Mouse (Mus musculus): ENCODE measurements around the gene Morn4. TPM values are rescaled to one million over a fixed set of nuclear protein-coding genes. Genes with fewer than 3 reads are reported as not detected.

The Morn4 gene
- polyA plus RNA-seq, 1 experiment, result 32.3 TPM

GRCm38 (mm10) chr19:42034881-42035455, 51.2 kb downstream of the Morn4 start:
- H3K4me3 ChIP-seq, result no peak overlapping the region
- TF ChIP-seq POLR2A (IDR thresholded peaks at IDR 0.05; ENCODE audit: insufficient read length, low read depth) (no peak), MAX (IDR thresholded peaks at IDR 0.05; ENCODE audit: low read depth) (no peak), POLR2AphosphoS2 (IDR thresholded peaks at IDR 0.05; ENCODE audit: insufficient read length, low read depth) (no peak), SRF (IDR thresholded peaks at IDR 0.05; ENCODE audit: control insufficient read depth, insufficient read length, low read depth) (no peak), TCF12 (IDR thresholded peaks at IDR 0.05; ENCODE audit: insufficient read depth, poor library complexity, severe bottlenecking) (no peak), MYOG (IDR thresholded peaks at IDR 0.05; ENCODE audit: control insufficient read depth in 1 of 3, insufficient read depth in 1 of 3, insufficient read length in 2 of 3, low read depth in 2 of 3) (no peak), E2F4 (IDR thresholded peaks at IDR 0.05; ENCODE audit: insufficient read depth) (no peak), CEBPB (IDR thresholded peaks at IDR 0.05; ENCODE audit: insufficient read depth, poor library complexity, severe bottlenecking) (no peak)

GRCm38 (mm10) chr19:42034146-42034775, 51.9 kb downstream of the Morn4 start:
- Histone ChIP-seq H3K79me2 (ENCODE audit: control insufficient read depth, insufficient read depth) (peaks cover 19% of the 10 kb centered on the region), H3K27me3 (ENCODE audit: control insufficient read depth, insufficient read depth, insufficient read length) (no peaks in the 10 kb centered on the region), H3ac (ENCODE audit: control insufficient read depth, insufficient read length) (no peak overlapping the region), H3K36me3 (ENCODE audit: control insufficient read depth, insufficient read depth) (peaks cover 15% of the 10 kb centered on the region), H3K4me2 (ENCODE audit: low read depth) (no peak overlapping the region), H3K4me3 (no peak overlapping the region)
- TF ChIP-seq CEBPB (IDR thresholded peaks at IDR 0.05; ENCODE audit: insufficient read depth, poor library complexity, severe bottlenecking), result no peak
- no peak for TF ChIP-seq SRF (IDR thresholded peaks at IDR 0.05; ENCODE audit: control insufficient read depth, insufficient read length, low read depth)
- no peak for TF ChIP-seq MYOD1 (IDR thresholded peaks at IDR 0.05; ENCODE audit: control insufficient read depth in 1 of 3, insufficient read length in 2 of 3, low read depth in 2 of 3)
- TF ChIP-seq USF1 (IDR thresholded peaks at IDR 0.05; ENCODE audit: low read depth), result no peak
- no peak for TF ChIP-seq POLR2AphosphoS2 (IDR thresholded peaks at IDR 0.05; ENCODE audit: insufficient read length, low read depth)
- no peak for TF ChIP-seq REST (IDR thresholded peaks at IDR 0.05; ENCODE audit: insufficient read depth, insufficient read length)

More at GRCm38 (mm10) chr19:42034881-42035455, 51.2 kb downstream of the Morn4 start:
- Histone ChIP-seq H3K27me3 (ENCODE audit: control insufficient read depth, insufficient read depth, insufficient read length) (no peaks in the 10 kb centered on the region), H3K4me2 (ENCODE audit: low read depth) (no peak overlapping the region), H3K79me2 (ENCODE audit: control insufficient read depth, insufficient read depth) (peaks cover 12% of the 10 kb centered on the region), H3ac (ENCODE audit: control insufficient read depth, insufficient read length) (no peak overlapping the region), H3K36me3 (ENCODE audit: control insufficient read depth, insufficient read depth) (peaks cover 15% of the 10 kb centered on the region)

GRCm38 (mm10) chr19:42033611-42034010, 52.5 kb downstream of the Morn4 start:
- TF ChIP-seq TCF12 (IDR thresholded peaks at IDR 0.05; ENCODE audit: insufficient read depth, poor library complexity, severe bottlenecking) (no peak), E2F4 (IDR thresholded peaks at IDR 0.05; ENCODE audit: insufficient read depth) (no peak), SRF (IDR thresholded peaks at IDR 0.05; ENCODE audit: control insufficient read depth, insufficient read length, low read depth) (no peak), CEBPB (IDR thresholded peaks at IDR 0.05; ENCODE audit: insufficient read depth, poor library complexity, severe bottlenecking) (no peak), MYOD1 (IDR thresholded peaks at IDR 0.05; ENCODE audit: control insufficient read depth in 1 of 3, insufficient read length in 2 of 3, low read depth in 2 of 3) (no peak), TCF3 (IDR thresholded peaks at IDR 0.05; ENCODE audit: insufficient read length, low read depth) (no peak), POLR2A (IDR thresholded peaks at IDR 0.05; ENCODE audit: insufficient read length, low read depth) (no peak), USF1 (IDR thresholded peaks at IDR 0.05; ENCODE audit: low read depth) (no peak), POLR2AphosphoS2 (IDR thresholded peaks at IDR 0.05; ENCODE audit: insufficient read length, low read depth) (no peak), MAX (IDR thresholded peaks at IDR 0.05; ENCODE audit: low read depth) (no peak), REST (IDR thresholded peaks at IDR 0.05; ENCODE audit: insufficient read depth, insufficient read length) (no peak), MYOG (IDR thresholded peaks at IDR 0.05; ENCODE audit: control insufficient read depth in 1 of 3, insufficient read depth in 1 of 3, insufficient read length in 2 of 3, low read depth in 2 of 3) (no peak)
- H3K27me3 ChIP-seq (ENCODE audit: control insufficient read depth, insufficient read depth, insufficient read length), result no peaks in the 10 kb centered on the region
- peaks cover 25% of the 10 kb centered on the region for H3K79me2 ChIP-seq (ENCODE audit: control insufficient read depth, insufficient read depth)
- peaks cover 15% of the 10 kb centered on the region for H3K36me3 ChIP-seq (ENCODE audit: control insufficient read depth, insufficient read depth)
- H3K4me2 ChIP-seq (ENCODE audit: low read depth), result no peak overlapping the region
- H3K4me3 ChIP-seq, result no peak overlapping the region
- H3ac ChIP-seq (ENCODE audit: control insufficient read depth, insufficient read length), result no peak overlapping the region

GRCm38 (mm10) chr19:42031112-42031511, 55.0 kb downstream of the Morn4 start:
- Histone ChIP-seq H3K4me2 (ENCODE audit: low read depth) (peak overlapping the region; percentile 25), H3ac (ENCODE audit: control insufficient read depth, insufficient read length) (no peak overlapping the region), H3K79me2 (ENCODE audit: control insufficient read depth, insufficient read depth) (peaks cover 50% of the 10 kb centered on the region), H3K27me3 (ENCODE audit: control insufficient read depth, insufficient read depth, insufficient read length) (no peaks in the 10 kb centered on the region), H3K36me3 (ENCODE audit: control insufficient read depth, insufficient read depth) (peaks cover 15% of the 10 kb centered on the region), H3K4me3 (no peak overlapping the region)
- no peak for TF ChIP-seq MAX (IDR thresholded peaks at IDR 0.05; ENCODE audit: low read depth)
- peak; percentile 97 to 99 (median 98) for TF ChIP-seq MYOD1 (IDR thresholded peaks at IDR 0.05; ENCODE audit: control insufficient read depth in 1 of 3, insufficient read length in 2 of 3, low read depth in 2 of 3)
- no peak for TF ChIP-seq USF1 (IDR thresholded peaks at IDR 0.05; ENCODE audit: low read depth)
- peak; percentile 3 for TF ChIP-seq POLR2AphosphoS2 (IDR thresholded peaks at IDR 0.05; ENCODE audit: insufficient read length, low read depth)
- TF ChIP-seq MYOG (IDR thresholded peaks at IDR 0.05; ENCODE audit: control insufficient read depth in 1 of 3, insufficient read depth in 1 of 3, insufficient read length in 2 of 3, low read depth in 2 of 3), result peak; percentile 62 to 91 (median 77)
- peak; percentile 64 for TF ChIP-seq TCF12 (IDR thresholded peaks at IDR 0.05; ENCODE audit: insufficient read depth, poor library complexity, severe bottlenecking)
- peak; percentile 76 for TF ChIP-seq TCF3 (IDR thresholded peaks at IDR 0.05; ENCODE audit: insufficient read length, low read depth)

- no peaks in the 10 kb centered on the region for H3K36me3 ChIP-seq (ENCODE audit: control insufficient read depth, insufficient read depth)
- no peak overlapping the region for H3K4me3 ChIP-seq
- H3K27me3 ChIP-seq (ENCODE audit: control insufficient read depth, insufficient read depth, insufficient read length), result no peaks in the 10 kb centered on the region
- peak overlapping the region; percentile 31 for H3K4me2 ChIP-seq (ENCODE audit: low read depth)
- TF ChIP-seq POLR2A (IDR thresholded peaks at IDR 0.05; ENCODE audit: insufficient read length, low read depth) (no peak), USF1 (IDR thresholded peaks at IDR 0.05; ENCODE audit: low read depth) (no peak), E2F4 (IDR thresholded peaks at IDR 0.05; ENCODE audit: insufficient read depth) (no peak), POLR2AphosphoS2 (IDR thresholded peaks at IDR 0.05; ENCODE audit: insufficient read length, low read depth) (no peak)
- H3K79me2 ChIP-seq (ENCODE audit: control insufficient read depth, insufficient read depth), result peaks cover 91% of the 10 kb centered on the region
- H3ac ChIP-seq (ENCODE audit: control insufficient read depth, insufficient read length), result no peak overlapping the region
Observed at GRCm38 (mm10) chr19:42026158-42026557, 60.0 kb downstream of the Morn4 start.

Other genes with a start within 250 kb of the Morn4 start
- 0.79 TPM for gene Frat2, start 238.2 kb downstream of the Morn4 start, polyA plus RNA-seq (2012; fragmentation: generic; extraction: Trizol)
- 45.4 TPM for gene Rrp12, start 190.2 kb downstream of the Morn4 start, polyA plus RNA-seq (2012; fragmentation: generic; extraction: Trizol)
- 552 TPM for gene Pgam1, start 174.4 kb downstream of the Morn4 start, polyA plus RNA-seq (2012; fragmentation: generic; extraction: Trizol)
- 49.4 TPM for gene Exosc1, start 152.9 kb downstream of the Morn4 start, polyA plus RNA-seq (2012; fragmentation: generic; extraction: Trizol)
- 124 TPM for gene Zdhhc16, start 152.9 kb downstream of the Morn4 start, polyA plus RNA-seq (2012; fragmentation: generic; extraction: Trizol)
- gene Mms19, start 105.2 kb downstream of the Morn4 start, polyA plus RNA-seq (2012; fragmentation: generic; extraction: Trizol), result 34.2 TPM
- 141 TPM for gene Ubtd1, start 104.6 kb downstream of the Morn4 start, polyA plus RNA-seq (2012; fragmentation: generic; extraction: Trizol)
- gene Ankrd2, start 50.4 kb downstream of the Morn4 start, polyA plus RNA-seq (2012; fragmentation: generic; extraction: Trizol), result 110 TPM
- 2.4 TPM for gene Hoga1, start 40.7 kb downstream of the Morn4 start, polyA plus RNA-seq (2012; fragmentation: generic; extraction: Trizol)
- gene 4933411K16Rik, start 34.1 kb downstream of the Morn4 start, polyA plus RNA-seq (2012; fragmentation: generic; extraction: Trizol), result 0.30 TPM
- gene Pi4k2a, start 4.1 kb upstream of the Morn4 start, polyA plus RNA-seq (2012; fragmentation: generic; extraction: Trizol), result 37.5 TPM
- gene Avpi1, start 42.7 kb upstream of the Morn4 start, polyA plus RNA-seq (2012; fragmentation: generic; extraction: Trizol), result 128 TPM
- gene Marveld1, start 61.0 kb upstream of the Morn4 start, polyA plus RNA-seq (2012; fragmentation: generic; extraction: Trizol), result 36.1 TPM
- gene Zfyve27, start 77.6 kb upstream of the Morn4 start, polyA plus RNA-seq (2012; fragmentation: generic; extraction: Trizol), result 22.4 TPM
- gene Sfrp5, start 115.9 kb upstream of the Morn4 start, polyA plus RNA-seq (2012; fragmentation: generic; extraction: Trizol), result 0.04 TPM
- gene Golga7b, start 161.2 kb upstream of the Morn4 start, polyA plus RNA-seq (2012; fragmentation: generic; extraction: Trizol), result 0.06 TPM